Mouse (Mus musculus): ENCODE results near the gene Rcn2. TPM values are rescaled to one million over a fixed set of nuclear protein-coding genes. Genes with fewer than 3 reads are reported as not detected.

Rcn2 gene
- polyA plus RNA-seq, 1 experiment from 2014 or later = 279 TPM

- no peaks in the 10 kb centered on the region for H3K9me3 ChIP-seq (ENCODE audit: control insufficient read depth, low read length)
- no peak overlapping the region for H3K27ac ChIP-seq (ENCODE audit: low read depth, low read length)
- WGBS = 57% methylated on average over 6 of the region's 6 CpGs
- H3K9ac ChIP-seq (ENCODE audit: low read depth, low read length) = no peak overlapping the region
- H3K4me3 ChIP-seq (ENCODE audit: low read length) = no peak overlapping the region
- no peaks in the 10 kb centered on the region for H3K4me1 ChIP-seq (ENCODE audit: control insufficient read depth, insufficient read depth, low read depth, low read length)
- H3K4me2 ChIP-seq (ENCODE audit: low read length) = no peak overlapping the region
- H3K27me3 ChIP-seq (replicated peaks; ENCODE audit: control insufficient read depth, insufficient read depth, low read length) = no peaks in the 10 kb centered on the region
- no peak for ATAC-seq
- no peaks in the 10 kb centered on the region for H3K36me3 ChIP-seq (ENCODE audit: control insufficient read depth, insufficient read depth, low read length)
Measured at GRCm38 (mm10) chr9:56106274-56107072, 64.8 kb downstream of the Rcn2 start.

- WGBS = 75% methylated on average over 6 of the region's 6 CpGs
- Histone ChIP-seq H3K9me3 (ENCODE audit: control insufficient read depth, low read length) (no peaks in the 10 kb centered on the region), H3K36me3 (ENCODE audit: control insufficient read depth, insufficient read depth, low read length) (no peaks in the 10 kb centered on the region), H3K27ac (ENCODE audit: low read depth, low read length) (no peak overlapping the region), H3K4me3 (ENCODE audit: low read length) (no peak overlapping the region), H3K4me1 (ENCODE audit: control insufficient read depth, insufficient read depth, low read depth, low read length) (no peaks in the 10 kb centered on the region), H3K9ac (ENCODE audit: low read depth, low read length) (no peak overlapping the region), H3K27me3 (replicated peaks; ENCODE audit: control insufficient read depth, insufficient read depth, low read length) (no peaks in the 10 kb centered on the region), H3K4me2 (ENCODE audit: low read length) (no peak overlapping the region)
- no peak for ATAC-seq
Measured at GRCm38 (mm10) chr9:56107527-56107926, 65.9 kb downstream of the Rcn2 start.

GRCm38 (mm10) chr9:56108174-56108573 is 66.5 kb downstream of the Rcn2 start:
- Histone ChIP-seq H3K4me1 (ENCODE audit: control insufficient read depth, insufficient read depth, low read depth, low read length) (no peaks in the 10 kb centered on the region), H3K9me3 (ENCODE audit: control insufficient read depth, low read length) (no peaks in the 10 kb centered on the region), H3K36me3 (ENCODE audit: control insufficient read depth, insufficient read depth, low read length) (no peaks in the 10 kb centered on the region), H3K9ac (ENCODE audit: low read depth, low read length) (no peak overlapping the region), H3K27ac (ENCODE audit: low read depth, low read length) (no peak overlapping the region), H3K4me3 (ENCODE audit: low read length) (no peak overlapping the region), H3K27me3 (replicated peaks; ENCODE audit: control insufficient read depth, insufficient read depth, low read length) (no peaks in the 10 kb centered on the region), H3K4me2 (ENCODE audit: low read length) (no peak overlapping the region)
- 72% methylated on average over 5 of the region's 5 CpGs for WGBS
- no peak for ATAC-seq

Other genes starting within 250 kb of the Rcn2 start
- gene Scaper, start 103.7 kb upstream of the Rcn2 start, polyA plus RNA-seq (2015; fragmentation: Nextera tagmentation; extraction: Ambion mirVana) = 33.5 and 34.0 TPM in 2 replicates
- gene 4930563M21Rik, start 31.3 kb upstream of the Rcn2 start, polyA plus RNA-seq (2015; fragmentation: Nextera tagmentation; extraction: Ambion mirVana) = not detected in 2 replicates
- gene Pstpip1, start 48.1 kb downstream of the Rcn2 start, polyA plus RNA-seq (2015; fragmentation: Nextera tagmentation; extraction: Ambion mirVana) = 0.64 and 0.87 TPM in 2 replicates
- 641 and 689 TPM in 2 replicates for gene Tspan3, start 123.6 kb downstream of the Rcn2 start, polyA plus RNA-seq (2015; fragmentation: Nextera tagmentation; extraction: Ambion mirVana)

All from hindbrain, embryonic 16.5 days (tissue).